Mouse (Mus musculus) left cerebral cortex, adult 11 months (tissue): Measurements from ENCODE around the gene Scn5a.

Source experiments
- DNase-seq: peaks from one replicate; pipeline ENCODE4 v3.0.0; 2022; ENCODE audit warnings: low spot score

Gene Scn5a

GRCm38 (mm10) chr9:119460410-119460809 is 118.4 kb downstream of the Scn5a start:
- peak; percentile 47 for DNase-seq

- no peak for DNase-seq
Observed at GRCm38 (mm10) chr9:119457122-119457521, 121.7 kb downstream of the Scn5a start.

GRCm38 (mm10) chr9:119455967-119456366 is 122.8 kb downstream of the Scn5a start:
- no peak for DNase-seq

- no peak for DNase-seq
Observed at GRCm38 (mm10) chr9:119445737-119446136, 133.1 kb downstream of the Scn5a start.

- DNase-seq, result peak; percentile 94
Observed at GRCm38 (mm10) chr9:119444738-119445429, 133.9 kb downstream of the Scn5a start, which contains the start of gene Exog. Gene Exog, plus strand, starts transcription at chr9:119444943.

- DNase-seq, result no peak
Observed at GRCm38 (mm10) chr9:119438498-119439000, 140.3 kb downstream of the Scn5a start.

GRCm38 (mm10) chr9:119438065-119438464 is 140.8 kb downstream of the Scn5a start:
- no peak for DNase-seq

GRCm38 (mm10) chr9:119435855-119436254 is 143.0 kb downstream of the Scn5a start:
- DNase-seq, result no peak
